Mouse (Mus musculus) urinary bladder, postnatal 14 days (tissue): ENCODE data around the gene Abcd4.
A peak's percentile ranks its signal among the peaks of the same experiment; 100 is the strongest.

Experiments
- DNase-seq: peaks from one replicate; pipeline ENCODE4 v3.0.0; 2021; ENCODE audit warnings: low spot score

Abcd4 gene

DNA sequence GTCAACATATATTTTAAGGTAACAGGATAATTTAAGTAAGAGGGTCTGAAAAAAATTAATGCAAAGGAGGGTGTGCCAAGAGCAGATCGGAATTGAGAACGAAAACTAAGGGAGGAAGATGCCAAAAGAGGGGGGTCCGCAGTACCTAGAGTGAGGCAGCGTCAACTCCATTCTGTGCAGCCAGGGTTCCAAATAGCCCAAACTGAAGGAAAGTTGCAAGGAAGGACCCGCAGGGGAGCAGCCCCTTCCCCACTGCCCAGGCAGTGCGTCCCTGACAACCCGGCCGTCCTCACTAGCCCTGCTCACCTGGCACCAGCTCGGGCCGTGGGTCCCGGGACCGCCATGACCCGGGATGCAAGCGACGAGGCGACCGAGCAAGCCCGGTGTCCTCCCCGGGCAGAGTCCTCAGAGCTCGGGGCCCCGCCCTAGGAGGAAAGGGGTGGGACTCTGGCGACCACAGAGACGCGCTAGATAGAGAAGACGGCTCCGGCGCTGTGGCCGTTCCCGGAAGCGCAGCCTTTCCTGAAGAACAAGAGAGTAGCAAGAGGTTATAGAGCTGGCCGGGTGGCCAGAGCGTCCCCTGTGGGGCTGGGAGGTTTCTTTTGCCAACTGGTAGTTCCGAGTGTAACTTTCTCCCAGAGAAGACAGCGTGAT, at the start of gene Abcd4:
Gene Abcd4, minus strand, starts transcription at position 437 of the 654 bp plus-strand sequence.
- DNase-seq, result peak; percentile 95

DNA sequence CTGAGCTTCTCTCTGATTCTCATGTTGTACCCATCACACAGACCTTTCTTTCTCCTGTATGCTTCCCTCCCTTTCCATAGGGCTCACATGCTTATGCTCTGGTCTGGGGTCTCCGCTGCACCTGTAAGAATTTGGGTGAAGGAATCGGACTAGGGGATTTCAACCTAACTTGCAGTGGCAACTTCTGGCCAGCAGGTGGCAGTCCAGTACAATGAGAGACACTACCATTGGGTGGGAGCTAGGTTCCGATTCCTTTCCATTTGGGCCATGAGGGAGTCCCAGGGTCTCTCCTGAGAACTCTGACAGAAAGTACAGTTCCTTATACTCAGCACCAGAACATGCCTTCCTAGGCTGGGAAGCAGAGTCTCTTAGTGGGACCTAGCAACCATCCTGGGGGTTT, 36.7 kb upstream of the Abcd4 start:
- peak; percentile 56 for DNase-seq

DNA sequence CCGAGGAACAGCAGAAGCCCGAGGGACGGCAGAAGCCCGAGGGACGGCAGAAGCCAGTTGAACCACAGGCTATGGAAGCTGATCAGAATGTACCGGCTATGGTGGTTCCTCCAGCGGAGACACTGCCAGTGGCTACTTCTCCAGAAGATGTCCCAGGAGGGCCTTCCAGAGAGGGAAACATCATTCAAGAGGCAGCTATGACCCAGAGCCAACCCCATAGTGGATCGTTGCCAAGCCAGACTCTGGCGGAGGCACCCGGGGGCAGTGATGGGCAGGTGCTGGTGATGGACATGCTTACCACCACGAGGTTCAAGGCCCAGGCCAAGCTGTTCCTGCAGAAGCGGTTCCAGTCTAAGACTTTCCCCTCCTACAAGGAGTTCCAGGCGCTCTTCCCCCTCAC, 33.0 kb upstream of the Abcd4 start:
- DNase-seq, result no peak

DNA sequence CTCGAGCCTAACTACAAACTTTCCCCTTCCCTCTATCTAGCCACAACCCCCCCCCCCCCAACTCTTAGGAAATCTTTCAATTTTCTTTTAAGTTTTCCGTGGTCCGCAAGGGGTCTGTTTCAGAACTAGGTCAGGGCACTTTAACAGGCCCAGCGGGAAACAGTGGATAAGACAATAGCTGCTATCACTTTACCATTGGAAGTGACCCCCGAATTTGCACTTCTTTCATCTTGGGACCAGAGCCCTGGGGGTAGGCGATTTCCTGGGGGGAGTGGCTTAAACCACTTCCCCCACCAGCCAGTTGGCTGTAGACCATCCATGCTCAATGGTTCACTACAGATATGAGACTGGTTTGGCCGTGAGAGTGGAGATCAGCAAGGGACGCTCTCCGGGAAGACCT, 23.4 kb upstream of the Abcd4 start, which contains the start of gene Vrtn:
Gene Vrtn, plus strand, starts transcription at position 366 of the 400 bp plus-strand sequence.
- no peak for DNase-seq

DNA sequence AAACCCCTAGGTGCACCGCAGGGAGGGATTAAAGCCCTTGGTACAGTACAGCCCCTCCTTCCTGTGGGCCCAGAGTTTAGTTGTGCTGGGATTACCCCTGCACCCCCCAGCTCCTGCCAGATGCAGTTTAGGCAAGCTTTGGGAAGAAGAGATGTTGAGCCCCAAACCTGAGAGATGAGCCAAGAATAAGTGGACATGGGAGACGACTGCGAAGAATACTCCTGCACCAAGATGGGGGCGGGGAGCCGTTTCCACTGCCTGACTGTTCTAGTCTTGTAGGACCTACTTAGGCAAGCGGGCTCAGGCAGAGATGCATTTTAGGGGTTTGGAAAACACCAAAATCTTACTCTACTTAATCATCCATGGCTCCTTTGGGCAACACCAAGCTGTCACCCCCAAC, 23.0 kb upstream of the Abcd4 start:
- DNase-seq, result no peak

DNA sequence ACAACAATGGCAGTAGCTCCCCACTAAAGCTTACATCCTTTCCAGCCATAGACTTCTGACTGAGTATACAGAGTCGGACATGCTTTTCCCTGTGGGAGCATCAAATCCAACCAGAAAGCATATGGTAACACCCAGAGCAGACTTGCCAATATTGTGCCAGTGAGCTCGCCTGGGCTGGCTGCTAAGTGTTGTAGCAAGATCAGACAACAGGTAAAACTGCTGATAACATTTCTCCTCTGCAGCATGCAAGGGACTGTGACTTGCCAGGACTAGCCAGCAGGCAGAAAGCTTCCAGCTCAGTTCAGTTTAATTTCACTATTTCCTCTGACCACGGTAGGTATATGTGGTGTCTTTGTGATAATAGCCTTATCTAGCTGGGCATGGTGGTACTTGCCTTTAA, 14.7 kb upstream of the Abcd4 start:
- DNase-seq, result peak; percentile 50

DNA sequence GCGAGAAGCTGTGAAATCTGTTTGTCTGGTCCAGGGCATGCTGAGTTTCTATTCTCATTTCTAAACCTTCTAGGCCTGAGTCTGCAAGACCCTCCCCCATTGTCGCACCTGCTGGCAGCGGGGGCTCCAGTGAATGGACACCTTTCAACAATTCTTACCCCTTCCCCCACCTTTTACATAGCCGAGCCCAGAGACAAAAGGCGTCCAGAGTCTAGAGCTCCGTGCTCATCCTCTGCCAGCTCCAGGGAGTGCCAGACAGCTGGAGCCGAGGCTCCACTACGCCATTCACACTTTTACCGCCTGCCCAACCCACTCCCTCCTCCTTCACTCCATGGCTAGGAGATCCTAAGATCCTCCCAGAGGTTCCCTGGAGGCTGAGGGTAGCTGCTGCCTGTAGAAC, 7.9 kb upstream of the Abcd4 start:
- no peak for DNase-seq

DNA sequence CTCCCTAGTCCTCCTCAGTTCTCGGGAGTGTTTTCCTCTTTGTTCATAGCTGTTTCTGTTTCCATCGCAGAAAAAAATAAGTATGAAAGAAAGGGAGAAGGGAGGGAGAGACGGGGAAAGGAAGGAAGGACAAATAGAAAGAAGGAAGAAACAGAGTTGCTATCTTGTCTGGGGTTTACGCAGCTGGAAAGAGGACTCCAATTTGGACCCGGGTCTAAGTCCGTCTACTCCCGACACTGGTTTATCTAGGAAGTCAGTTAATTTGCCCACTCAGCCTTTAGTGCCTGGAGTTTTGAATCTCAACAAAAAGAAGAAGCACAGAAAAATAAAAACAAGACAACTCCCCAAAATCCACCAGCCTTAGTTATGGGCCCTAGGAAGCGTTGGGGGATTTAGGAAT, 7.4 kb upstream of the Abcd4 start:
- DNase-seq, result no peak

DNA sequence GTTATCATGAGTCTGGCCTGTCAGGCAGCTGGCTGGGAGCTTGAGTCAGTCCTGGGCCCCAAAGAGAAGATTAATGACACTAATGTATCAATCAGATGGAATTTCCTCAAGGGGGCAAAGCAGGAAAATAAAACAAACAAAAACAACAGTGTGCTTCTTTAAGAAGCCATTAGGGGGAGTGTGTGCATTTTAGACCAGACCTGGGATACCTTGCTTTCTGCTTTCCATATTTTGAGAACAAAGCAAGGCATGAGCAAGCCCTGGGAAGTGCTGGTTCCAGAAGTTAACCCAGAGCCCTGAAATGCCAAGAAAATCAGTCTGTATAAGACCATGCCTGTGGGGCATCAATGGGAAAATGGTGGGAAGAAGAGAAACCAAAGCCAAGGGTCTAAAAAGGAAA, 3.8 kb upstream of the Abcd4 start:
- DNase-seq, result no peak

DNA sequence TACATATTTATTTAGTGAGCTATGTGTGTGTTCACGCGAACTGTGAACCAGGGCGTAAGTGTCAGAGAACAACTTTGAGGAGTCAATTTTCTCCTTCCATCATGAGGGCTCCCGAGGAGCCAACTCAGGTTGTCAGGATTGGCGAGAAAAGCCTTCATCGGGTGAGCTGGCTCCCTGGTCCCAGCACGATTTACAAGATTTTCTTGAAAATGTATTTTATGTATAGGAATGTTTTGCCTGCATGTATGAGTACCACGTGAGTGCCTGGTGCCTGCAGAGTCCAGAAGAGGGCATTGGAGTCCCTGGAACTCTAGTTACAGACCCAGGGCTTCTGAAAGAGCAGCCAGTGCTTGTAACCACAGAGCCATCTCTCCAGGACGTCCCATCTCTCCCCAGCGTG, 450 bp upstream of the Abcd4 start:
- no peak for DNase-seq

DNA sequence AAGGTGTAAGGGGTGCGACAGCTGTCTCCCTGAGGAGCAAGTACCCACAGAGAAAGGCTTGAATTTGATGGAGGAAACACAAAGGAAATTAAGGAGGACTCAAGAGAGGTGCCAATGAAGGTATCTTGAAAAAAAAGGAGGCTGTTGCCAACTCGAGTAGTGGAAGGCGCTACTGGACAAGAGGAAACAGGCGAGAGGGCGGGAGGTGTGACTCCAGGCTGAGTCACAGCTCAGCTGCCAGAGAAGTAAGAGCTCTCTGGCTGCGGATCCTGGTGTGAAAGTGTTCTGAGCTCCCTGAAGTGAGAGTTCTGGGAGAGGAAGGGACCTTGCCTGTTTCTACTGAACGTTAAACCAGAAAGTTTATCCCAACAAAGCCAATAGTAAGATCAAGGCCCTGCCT, 2.7 kb downstream of the Abcd4 start:
- DNase-seq, result peak; percentile 57

DNA sequence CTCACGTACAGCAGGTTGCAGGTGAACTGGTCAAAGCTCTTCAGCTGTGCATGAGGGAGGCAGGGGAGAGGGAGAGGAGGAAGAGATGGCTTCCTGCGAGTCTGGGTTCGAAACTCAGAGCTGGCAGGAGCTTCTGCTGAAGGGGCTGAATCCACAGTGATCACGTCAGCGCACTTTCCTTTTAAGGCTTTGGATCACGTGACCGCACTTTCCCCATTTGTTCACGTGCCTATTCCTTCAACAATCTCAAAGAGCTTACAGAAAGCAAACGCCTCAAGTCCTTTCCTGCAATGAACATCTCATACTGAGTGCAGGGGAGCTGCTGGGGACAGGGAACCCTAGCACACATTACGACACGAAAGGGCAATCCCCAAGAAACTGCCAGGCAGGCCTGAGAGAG, 3.2 kb downstream of the Abcd4 start:
- DNase-seq, result no peak

DNA sequence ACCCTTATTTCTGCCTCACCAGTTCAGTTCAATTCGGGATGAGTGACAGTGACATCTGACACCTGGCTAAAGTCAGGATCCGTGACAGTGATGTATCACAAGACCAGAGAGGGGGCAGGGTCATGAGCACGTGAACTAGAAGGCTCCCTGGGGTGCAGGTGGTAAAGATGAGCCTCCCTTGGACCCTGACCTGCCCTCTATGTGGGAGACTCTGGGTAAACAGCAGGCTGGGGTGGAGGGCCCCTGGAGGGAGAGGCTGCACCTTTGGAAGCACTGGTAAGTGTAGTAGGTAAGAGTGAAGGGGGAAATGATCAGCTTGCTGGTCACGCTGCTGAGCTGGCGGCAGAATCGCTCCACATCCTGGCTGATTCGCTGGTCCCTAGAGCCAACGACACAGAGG, 4.7 kb downstream of the Abcd4 start:
- DNase-seq, result no peak

DNA sequence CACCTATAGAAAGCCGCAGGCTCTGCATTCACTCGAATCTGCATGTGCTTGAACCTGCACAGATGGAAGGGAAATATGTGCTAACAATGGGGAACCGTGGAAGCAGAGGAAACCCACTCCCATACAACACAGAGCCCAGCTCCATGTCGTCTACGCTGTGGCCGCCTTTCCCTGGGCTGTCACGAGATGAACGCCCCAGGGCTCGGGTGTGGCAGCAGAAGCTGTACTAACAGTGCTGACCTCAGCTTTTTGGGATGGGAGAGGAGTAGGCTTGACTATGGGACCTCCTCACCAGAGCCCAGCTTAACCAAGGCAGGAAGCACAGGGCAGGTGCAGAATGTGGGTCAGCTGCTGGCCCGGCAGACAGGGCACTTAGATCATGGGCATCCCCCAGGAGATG, 5.5 kb downstream of the Abcd4 start:
- DNase-seq, result no peak

DNA sequence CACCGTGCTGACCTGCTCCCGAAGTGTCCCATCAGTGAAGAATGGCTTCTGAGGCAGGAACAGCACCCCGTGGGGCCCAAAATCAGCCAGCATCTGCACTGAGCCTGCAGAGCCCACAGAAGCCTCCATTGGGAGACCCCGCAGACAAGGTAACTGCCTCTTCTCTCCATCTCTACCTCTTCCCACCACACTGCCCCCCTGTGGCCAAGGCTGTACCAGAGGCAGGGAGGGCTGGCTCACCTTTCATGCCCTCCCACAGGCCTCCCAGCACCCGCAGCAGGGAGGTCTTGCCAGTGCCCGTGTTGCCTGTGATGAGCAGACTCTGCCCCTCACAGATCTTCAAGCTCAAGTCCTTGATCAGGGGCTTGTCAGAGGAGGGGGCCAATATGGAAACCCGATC, 11.4 kb downstream of the Abcd4 start:
- DNase-seq, result no peak

DNA sequence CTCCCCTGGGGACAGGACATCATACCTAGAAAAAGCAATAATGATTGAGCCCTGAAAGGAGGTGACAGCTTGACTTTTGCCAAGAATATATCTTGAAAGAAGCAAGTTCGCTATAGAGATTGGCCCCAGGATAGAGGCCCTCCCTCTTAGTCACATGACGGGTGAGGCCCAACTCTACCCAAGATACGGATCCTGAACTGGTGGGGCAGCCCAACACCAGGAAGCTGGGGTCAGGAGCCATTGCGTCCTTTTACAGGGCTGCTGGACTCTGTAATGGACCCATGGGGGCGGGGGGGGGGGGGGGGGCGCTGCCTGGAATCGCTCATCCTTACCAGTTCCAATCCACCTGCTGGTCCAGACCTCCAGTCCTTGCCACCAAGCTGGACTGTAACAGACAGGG, 13.2 kb downstream of the Abcd4 start:
- DNase-seq, result no peak

DNA sequence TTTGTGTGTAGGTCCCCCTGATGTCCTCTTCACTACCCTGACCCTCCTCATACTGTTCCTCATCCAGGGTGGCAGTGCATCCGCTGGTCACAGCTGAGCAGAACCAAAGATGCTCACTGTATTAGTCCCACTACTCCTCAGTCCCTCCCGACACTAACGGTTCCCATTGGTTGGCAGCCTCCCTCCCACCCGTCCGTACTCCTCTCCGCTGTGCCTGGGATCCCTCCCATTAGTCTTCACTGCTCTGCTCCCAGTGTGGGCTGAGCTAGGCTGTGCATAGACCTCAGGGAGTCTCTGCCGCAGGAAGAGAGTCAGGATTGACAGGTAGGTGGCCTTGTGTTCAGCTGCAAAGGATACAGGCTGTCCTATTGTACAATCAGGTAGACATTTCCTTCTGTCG, 18.9 kb downstream of the Abcd4 start:
- no peak for DNase-seq

DNA sequence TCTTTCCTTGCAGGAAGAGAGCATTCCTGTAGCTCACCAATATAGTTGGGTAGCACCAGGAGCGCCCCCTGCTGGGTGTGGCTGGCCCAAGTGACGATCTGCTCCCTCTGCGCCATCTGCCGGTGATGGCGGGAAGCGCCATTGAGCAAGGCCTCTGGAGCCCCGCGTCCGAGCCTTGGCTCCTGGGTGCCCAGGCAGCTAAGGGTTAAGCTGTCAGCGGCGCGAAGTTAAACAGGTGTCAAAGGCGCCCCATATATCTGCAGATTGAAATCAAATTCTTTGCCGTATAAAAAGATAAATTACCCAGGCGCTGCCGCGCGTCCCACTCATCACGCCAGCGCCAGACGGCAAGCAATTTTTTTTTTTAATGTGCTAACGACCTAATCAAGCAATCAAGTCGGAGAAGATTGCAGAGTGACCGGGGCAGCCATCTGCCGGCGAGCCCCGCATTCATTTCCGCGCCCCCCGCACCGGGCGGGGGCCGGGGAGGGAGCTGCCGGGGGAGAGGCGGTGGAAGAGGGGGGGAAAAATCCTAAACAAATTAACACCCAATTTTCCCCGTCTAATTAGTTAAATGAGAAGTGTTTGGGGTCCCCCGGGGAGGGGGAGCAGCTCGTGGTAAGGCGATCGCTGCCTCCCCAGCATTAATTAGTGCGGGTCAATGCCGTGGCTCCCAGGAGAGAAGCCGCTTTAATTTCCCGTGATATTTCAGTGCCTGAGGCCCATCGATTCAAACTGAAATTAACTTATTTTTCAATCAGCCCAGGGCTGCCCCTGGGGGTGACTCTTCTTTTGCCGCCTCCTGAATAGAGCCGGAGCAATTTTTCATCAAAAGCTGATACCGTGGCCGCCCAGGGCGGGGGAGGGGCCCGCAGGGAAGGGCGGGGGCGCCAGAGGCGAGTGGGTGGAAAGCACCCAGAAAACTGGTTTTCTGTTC, 27.1 kb downstream of the Abcd4 start:
- peak; percentile 95 for DNase-seq

DNA sequence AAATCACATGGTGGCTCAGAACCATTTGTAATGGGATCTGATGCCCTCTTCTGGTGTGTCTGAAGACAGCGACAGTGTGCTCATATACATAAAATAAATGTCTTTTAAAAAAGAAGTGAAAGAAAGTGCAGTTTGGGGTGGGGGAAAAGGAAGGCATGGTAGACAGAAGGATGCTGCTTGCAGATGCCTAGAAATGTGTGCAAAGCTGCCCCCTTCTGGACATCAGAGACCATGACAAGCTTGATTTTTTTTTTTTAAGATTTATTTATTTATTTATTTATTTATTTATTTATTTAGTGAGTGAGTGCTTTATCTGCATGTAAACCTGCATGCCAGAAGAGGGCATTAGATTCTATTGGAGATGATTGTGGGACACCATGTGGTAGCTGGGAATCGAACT, 35.9 kb downstream of the Abcd4 start:
- no peak for DNase-seq

DNA sequence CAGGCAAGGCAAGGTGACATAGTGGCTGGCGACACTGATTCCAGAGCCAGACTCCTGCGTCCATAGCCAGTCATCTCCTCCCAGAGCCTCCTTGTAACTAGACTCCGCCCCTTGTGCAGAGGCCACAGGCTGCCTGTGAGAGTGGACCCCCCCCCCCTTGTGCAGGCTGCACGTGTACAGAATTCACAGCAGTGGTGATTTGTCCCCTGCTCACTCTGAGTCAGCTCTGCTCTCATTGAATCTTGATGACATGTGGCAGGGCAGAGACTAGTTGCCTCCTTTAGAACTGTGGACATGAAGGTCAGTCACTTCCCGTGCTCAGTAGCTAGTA, 38.8 kb downstream of the Abcd4 start:
- no peak for DNase-seq

DNA sequence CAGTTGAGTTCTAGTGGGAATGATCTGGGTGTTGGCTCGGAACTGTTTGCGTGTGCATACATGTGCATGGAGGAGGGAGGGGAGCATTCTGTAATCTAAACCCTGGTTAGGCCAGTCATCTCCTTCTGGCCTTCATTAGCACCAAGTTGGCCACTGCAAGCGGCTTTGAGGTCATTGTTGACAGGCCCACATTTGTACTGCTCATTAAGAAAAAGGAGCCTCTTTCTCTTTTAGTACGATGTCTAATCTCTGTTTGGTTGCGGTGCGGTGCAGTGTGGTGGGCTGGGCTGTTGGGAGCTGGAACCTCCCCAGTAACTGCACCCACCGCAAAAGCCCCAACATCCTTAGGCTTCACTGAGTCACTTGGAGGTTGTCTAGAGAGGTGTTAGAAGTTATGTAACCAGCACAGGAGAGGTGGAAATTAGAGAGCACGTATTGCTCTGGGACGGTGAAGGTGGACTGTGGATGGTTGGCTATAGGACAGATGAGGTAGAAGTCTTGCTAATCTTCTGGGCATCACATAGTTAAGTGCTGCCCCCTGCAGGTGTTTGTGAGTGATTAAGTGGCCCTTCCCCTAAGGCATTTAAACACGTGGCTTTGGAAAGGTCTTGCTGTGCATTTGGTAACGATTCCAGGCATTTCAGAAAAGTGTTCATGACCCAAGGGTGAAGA, 39.3 kb downstream of the Abcd4 start:
- DNase-seq, result no peak

DNA sequence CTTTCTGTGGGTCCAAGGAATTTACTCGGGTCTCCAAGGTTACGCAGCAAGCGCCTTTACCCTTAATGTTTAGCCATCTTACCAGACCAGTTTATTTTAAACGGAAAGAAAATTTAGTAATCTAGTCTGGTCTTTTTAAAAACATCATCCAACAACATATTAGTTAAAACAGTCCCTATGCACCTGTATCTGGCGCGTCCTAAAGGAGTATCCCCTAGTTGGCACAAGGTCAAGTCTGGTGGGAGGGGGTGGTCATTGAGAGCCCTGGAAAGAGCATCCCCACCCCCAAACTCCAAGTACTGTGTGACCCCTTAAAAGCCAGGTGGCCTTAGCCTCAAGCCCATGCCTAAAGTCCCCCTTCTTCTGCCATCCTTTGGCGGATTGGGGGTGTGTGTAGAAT, 44.1 kb downstream of the Abcd4 start:
- DNase-seq, result no peak

DNA sequence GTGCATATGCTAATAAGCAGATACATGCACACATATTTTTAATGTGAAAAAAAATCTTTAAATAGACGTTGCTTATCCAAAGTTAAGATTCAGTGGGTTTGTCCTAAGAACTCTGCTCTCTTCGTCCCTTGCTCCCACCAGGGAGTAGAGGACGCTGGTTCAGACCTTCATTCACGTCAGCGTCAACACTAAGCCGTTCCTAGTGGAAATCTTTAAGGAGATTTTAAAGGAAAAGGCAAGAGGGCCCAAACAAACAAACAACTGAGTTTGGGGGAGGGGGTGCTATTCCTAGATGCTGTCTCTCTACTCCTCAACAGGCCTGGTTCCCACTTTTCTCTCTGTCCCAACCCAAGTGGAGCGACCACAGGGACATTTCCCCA, 44.9 kb downstream of the Abcd4 start:
- no peak for DNase-seq
